11 mouse cellular contexts compared by ENCODE assay signal in the genomic region with DNA sequence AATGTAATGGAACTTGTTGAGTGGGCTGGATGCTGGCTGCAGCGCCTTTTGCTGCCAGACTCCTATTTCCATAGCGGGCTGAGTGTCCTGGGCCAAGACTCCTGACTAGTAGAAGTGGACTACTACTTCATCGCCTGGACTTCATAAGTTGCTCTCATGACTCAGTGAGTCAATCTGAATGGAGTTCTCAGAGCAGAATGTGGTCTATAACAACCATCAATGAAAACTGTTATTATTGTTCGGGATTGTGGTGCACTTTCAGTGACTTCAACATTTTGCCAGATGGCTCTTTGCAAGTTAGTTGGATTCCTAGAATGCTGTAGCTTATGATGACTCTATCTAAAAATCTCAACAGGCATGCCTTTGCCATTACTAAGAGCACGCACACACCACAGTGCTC.
"Had no signal": no experiment of that assay in that cellular context is flagged by ENCODE, and none has a peak within 500 bp of the region (broad histone marks: within the 10 kb centered on the region; RNA-seq: fewer than 3 reads in every experiment).

No protein-coding gene starts in this region.

- DNase-seq: gastrocnemius, adult 2 months; gastrocnemius, postnatal 10 days; gastrocnemius, postnatal 25 days; heart, adult 2 months; heart, postnatal 4 days; kidney, adult 18-20 months; kidney, adult 8-10 months; kidney, postnatal 10 days; kidney, postnatal 25 days; kidney, postnatal 4 days; left cerebral cortex, postnatal 4 days had no signal
